Mouse (Mus musculus): Measurements from ENCODE around the gene Aggf1.
A peak's percentile ranks its signal among the peaks of the same experiment; 100 is the strongest.
"Not testable (repeated sequence)": the region's sequence is repeated elsewhere in the genome, so short reads cannot be mapped to it uniquely, and the experiment has no call there.

The Aggf1 gene

GRCm38 (mm10) chr13:95374701-95375553 is at the start of gene Aggf1:
Gene Aggf1 (minus strand): TSS chr13:95375352.
- DNase-seq = peak; percentile 93 to 95

- DNase-seq = no peak
Measured at GRCm38 (mm10) chr13:95424932-95425331, 49.8 kb upstream of the Aggf1 start.

GRCm38 (mm10) chr13:95419204-95419749 is 44.1 kb upstream of the Aggf1 start:
- DNase-seq = no peak

GRCm38 (mm10) chr13:95418575-95419203 is 43.5 kb upstream of the Aggf1 start:
- no peak for DNase-seq

GRCm38 (mm10) chr13:95412257-95412656 is 37.1 kb upstream of the Aggf1 start:
- DNase-seq = no peak

- no peak for DNase-seq
Measured at GRCm38 (mm10) chr13:95393242-95393641, 18.1 kb upstream of the Aggf1 start.

GRCm38 (mm10) chr13:95389866-95390865 is 15.0 kb upstream of the Aggf1 start:
- peak; percentile 73 to 89 for DNase-seq

GRCm38 (mm10) chr13:95388226-95388625 is 13.1 kb upstream of the Aggf1 start:
- DNase-seq = no peak

GRCm38 (mm10) chr13:95382418-95382817 is 7.3 kb upstream of the Aggf1 start:
- DNase-seq = no peak

GRCm38 (mm10) chr13:95378696-95379095 is 3.5 kb upstream of the Aggf1 start:
- no peak for DNase-seq

GRCm38 (mm10) chr13:95376689-95377289 is 1.6 kb upstream of the Aggf1 start:
- DNase-seq = not testable (repeated sequence)

GRCm38 (mm10) chr13:95375554-95375914 is 382 bp upstream of the Aggf1 start:
- no peak for DNase-seq

- DNase-seq = no peak
Measured at GRCm38 (mm10) chr13:95366356-95366755, 8.8 kb downstream of the Aggf1 start.

- no peak for DNase-seq
Measured at GRCm38 (mm10) chr13:95363440-95363839, 11.7 kb downstream of the Aggf1 start.

- no peak for DNase-seq
Measured at GRCm38 (mm10) chr13:95358223-95358622, 16.9 kb downstream of the Aggf1 start.

GRCm38 (mm10) chr13:95348476-95348875 is 26.7 kb downstream of the Aggf1 start:
- DNase-seq = no peak

- peak; percentile 79 to 91 for DNase-seq
Measured at GRCm38 (mm10) chr13:95347018-95347696, 28.0 kb downstream of the Aggf1 start.

GRCm38 (mm10) chr13:95345869-95346268 is 29.3 kb downstream of the Aggf1 start:
- peak; percentile 58 for DNase-seq

GRCm38 (mm10) chr13:95343470-95343869 is 31.7 kb downstream of the Aggf1 start:
- DNase-seq = no peak

GRCm38 (mm10) chr13:95336122-95336677 is 39.0 kb downstream of the Aggf1 start:
- no peak for DNase-seq

All from kidney, postnatal 36 days (tissue).